Mouse (Mus musculus) cortical plate, adult 2 months (tissue): ENCODE measurements around the gene Slc35g3. TPM values are rescaled to one million over a fixed set of nuclear protein-coding genes. Genes with fewer than 3 reads are reported as not detected.

ENCODE experiments used
- H3K27ac ChIP-seq: fragments of 200-500 bp; 2 replicates; pipeline ENCODE4 v1.5.1; 2012; ENCODE audit warnings: low read length, control low read depth, inconsistent platforms; ENCODE audit not compliant: insufficient read depth
- H3K4me1 ChIP-seq: fragments of 200-500 bp; 2 replicates; pipeline ENCODE4 v1.6.1; 2011; ENCODE audit warnings: low read length; ENCODE audit not compliant: control insufficient read depth, insufficient read depth
- H3K4me3 ChIP-seq: fragments of 200-500 bp; 2 replicates; pipeline ENCODE4 v1.5.1; 2011; ENCODE audit warnings: mild to moderate bottlenecking, low read length, control low read depth; ENCODE audit not compliant: insufficient read depth
- CTCF ChIP-seq: fragments of 200-500 bp; IDR thresholded peaks from 2 replicates; pipeline ENCODE4 v1.5.1; 2011; ENCODE audit warnings: mild to moderate bottlenecking, control low read depth, low read length; ENCODE audit not compliant: insufficient read depth; ENCODE audit errors: extremely low read depth
- POLR2A ChIP-seq: fragments of 200-500 bp; IDR thresholded peaks from 2 replicates; pipeline ENCODE4 v1.6.1; 2011; ENCODE audit warnings: mild to moderate bottlenecking, low read length, control low read depth; ENCODE audit not compliant: insufficient read depth; ENCODE audit errors: extremely low read depth
- polyA plus RNA-seq: library from polyadenylated mRNA; depleted of rRNA; stranded (reverse); fragments of >200 nt; gene quantifications from 2 replicates; pipeline ENCODE4 v1.2.3, GENCODE M21; 2012

Gene Slc35g3
- polyA plus RNA-seq, 1 experiment, result not detected

- H3K27ac ChIP-seq, result no peak overlapping the region
- H3K4me1 ChIP-seq, result peaks cover 15% of the 10 kb centered on the region
- TF ChIP-seq POLR2A, result no peak
- no peak for TF ChIP-seq CTCF
- H3K4me3 ChIP-seq, result peak overlapping the region; percentile 99
Measured at GRCm38 (mm10) chr11:69767625-69767909, 5.8 kb upstream of the Slc35g3 start.

- peaks cover 15% of the 10 kb centered on the region for H3K4me1 ChIP-seq
- peak overlapping the region; percentile 100 for H3K27ac ChIP-seq
- TF ChIP-seq POLR2A (no peak), CTCF (no peak)
- peak overlapping the region; percentile 99 for H3K4me3 ChIP-seq
Measured at GRCm38 (mm10) chr11:69766872-69767624, 5.3 kb upstream of the Slc35g3 start.

GRCm38 (mm10) chr11:69766126-69766609 is 4.4 kb upstream of the Slc35g3 start:
- TF ChIP-seq CTCF, result no peak
- TF ChIP-seq POLR2A, result no peak
- peak overlapping the region; percentile 99 for H3K4me3 ChIP-seq

GRCm38 (mm10) chr11:69765221-69766125 is 3.7 kb upstream of the Slc35g3 start, which contains the start of gene Zbtb4:
Gene Zbtb4, plus strand, starts transcription at chr11:69765912.
- H3K4me3 ChIP-seq, result peak within 1 kb of the TSS; percentile 99
- H3K27ac ChIP-seq, result peak within 1 kb of the TSS; percentile 100
- peaks cover 15% of the 10 kb centered on the region for H3K4me1 ChIP-seq
- TF ChIP-seq CTCF, result no peak
- TF ChIP-seq POLR2A, result peak; percentile 35; the same call in 1 of the 2 replicates

More at GRCm38 (mm10) chr11:69766126-69766609, 4.4 kb upstream of the Slc35g3 start:
- Histone ChIP-seq H3K4me1 (peaks cover 15% of the 10 kb centered on the region), H3K27ac (peak overlapping the region; percentile 100)

GRCm38 (mm10) chr11:69763551-69763950 is 1.8 kb upstream of the Slc35g3 start:
- Histone ChIP-seq H3K27ac (no peak overlapping the region), H3K4me1 (peaks cover 11% of the 10 kb centered on the region), H3K4me3 (no peak overlapping the region)
- TF ChIP-seq CTCF, result peak; percentile 19; the same call in 1 of the 2 replicates
- no peak for TF ChIP-seq POLR2A

GRCm38 (mm10) chr11:69760901-69761200 is 917 bp downstream of the Slc35g3 start:
- Histone ChIP-seq H3K4me3 (no peak overlapping the region), H3K27ac (no peak overlapping the region), H3K4me1 (0 out of 2 replicates have a peak, but pooled peaks cover 1% of the 10 kb centered on the region)
- no peak for TF ChIP-seq POLR2A
- TF ChIP-seq CTCF, result no peak

- Histone ChIP-seq H3K27ac (no peak overlapping the region), H3K4me1 (0 out of 2 replicates have a peak, but pooled peaks cover 1% of the 10 kb centered on the region), H3K4me3 (no peak overlapping the region)
- no peak for TF ChIP-seq CTCF
- no peak for TF ChIP-seq POLR2A
Measured at GRCm38 (mm10) chr11:69760160-69760900, 1.4 kb downstream of the Slc35g3 start.

GRCm38 (mm10) chr11:69758971-69759721 is 2.6 kb downstream of the Slc35g3 start:
- H3K4me3 ChIP-seq, result peak overlapping the region; percentile 41
- H3K4me1 ChIP-seq, result 0 out of 2 replicates have a peak, but pooled peaks cover 1% of the 10 kb centered on the region
- H3K27ac ChIP-seq, result peak overlapping the region; percentile 82
- TF ChIP-seq CTCF (no peak), POLR2A (peak; percentile 82)
